Mouse (Mus musculus) urinary bladder, postnatal 14 days (tissue): ENCODE results near the gene Ddit4.

Experiments
- DNase-seq: peaks from one replicate; pipeline ENCODE4 v3.0.0; 2021; ENCODE audit warnings: low spot score

The Ddit4 gene

GRCm38 (mm10) chr10:59918111-59918510 is 33.5 kb downstream of the Ddit4 start:
- DNase-seq = no peak

GRCm38 (mm10) chr10:59916649-59917048 is 35.0 kb downstream of the Ddit4 start:
- peak; percentile 64 for DNase-seq

GRCm38 (mm10) chr10:59916159-59916558 is 35.5 kb downstream of the Ddit4 start:
- peak; percentile 86 for DNase-seq

GRCm38 (mm10) chr10:59915196-59915962 is 36.3 kb downstream of the Ddit4 start:
- DNase-seq = no peak

- no peak for DNase-seq
These were observed 40.0 kb downstream of the Ddit4 start for GRCm38 (mm10) chr10:59911561-59912198.

- no peak for DNase-seq
These were observed 40.5 kb downstream of the Ddit4 start for GRCm38 (mm10) chr10:59911091-59911490.

GRCm38 (mm10) chr10:59909357-59909847 is 42.2 kb downstream of the Ddit4 start:
- peak; percentile 74 for DNase-seq

- DNase-seq = no peak
These were observed 42.8 kb downstream of the Ddit4 start for GRCm38 (mm10) chr10:59908776-59909315.

GRCm38 (mm10) chr10:59907695-59908299 is 43.8 kb downstream of the Ddit4 start:
- peak; percentile 50 for DNase-seq

- peak; percentile 38 for DNase-seq
These were observed 44.5 kb downstream of the Ddit4 start for GRCm38 (mm10) chr10:59907080-59907609.

GRCm38 (mm10) chr10:59903170-59903569 is 48.5 kb downstream of the Ddit4 start:
- DNase-seq = no peak

- no peak for DNase-seq
These were observed 49.0 kb downstream of the Ddit4 start for GRCm38 (mm10) chr10:59902606-59902990.

GRCm38 (mm10) chr10:59901986-59902605 is 49.5 kb downstream of the Ddit4 start:
- DNase-seq = no peak

GRCm38 (mm10) chr10:59901463-59901862 is 50.2 kb downstream of the Ddit4 start:
- no peak for DNase-seq

GRCm38 (mm10) chr10:59900939-59901338 is 50.7 kb downstream of the Ddit4 start:
- DNase-seq = no peak

GRCm38 (mm10) chr10:59900174-59900435 is 51.5 kb downstream of the Ddit4 start:
- DNase-seq = no peak
